Mouse (Mus musculus): ENCODE measurements around the gene Sycp2. TPM values are rescaled to one million over a fixed set of nuclear protein-coding genes. Genes with fewer than 3 reads are reported as not detected.
"Not testable (repeated sequence)": the region's sequence is repeated elsewhere in the genome, so short reads cannot be mapped to it uniquely, and the experiment has no call there.

The Sycp2 gene
- polyA plus RNA-seq, 1 experiment: 0.11 TPM

DNA sequence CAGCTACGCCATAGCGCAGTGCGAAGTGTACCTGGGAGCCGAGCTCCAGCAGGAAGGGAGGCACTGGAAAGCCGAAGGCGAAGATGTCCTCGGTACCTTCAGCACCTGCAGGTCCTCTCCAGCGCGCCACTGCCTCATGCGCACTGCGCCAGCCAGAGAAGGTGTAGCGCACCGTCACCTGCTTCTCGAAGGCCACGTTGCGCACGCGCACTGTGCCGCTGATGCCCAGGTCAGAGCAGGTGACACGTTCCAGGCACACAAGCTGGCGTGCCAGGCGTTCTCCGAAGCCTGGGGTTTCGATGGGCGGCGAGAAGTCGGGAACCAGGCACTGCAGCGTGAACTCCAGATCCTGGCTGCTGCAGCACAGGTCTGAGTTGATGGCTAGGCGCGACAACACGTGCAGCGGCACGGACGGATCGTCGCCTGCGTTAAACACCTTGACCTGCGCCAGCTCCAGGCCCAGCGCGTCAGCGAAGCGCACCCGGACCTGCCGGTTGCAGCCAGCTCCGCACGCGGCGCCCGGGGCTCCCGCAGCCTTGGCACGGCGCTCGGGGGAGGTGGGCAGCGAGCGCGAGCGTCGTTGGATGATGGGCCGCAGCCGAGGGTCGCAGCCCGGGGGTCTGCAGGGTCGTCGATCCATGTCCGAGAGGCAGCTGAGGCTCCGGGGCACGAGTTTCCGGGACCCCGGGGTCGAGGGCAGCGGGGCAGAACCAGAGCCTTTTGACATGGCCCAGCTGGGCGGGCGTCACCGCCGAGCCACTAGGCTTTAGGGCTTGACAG lies 6.2 kb upstream of the Sycp2 start:
- no peak for DNase-seq (ENCODE audit: low spot score)

DNA sequence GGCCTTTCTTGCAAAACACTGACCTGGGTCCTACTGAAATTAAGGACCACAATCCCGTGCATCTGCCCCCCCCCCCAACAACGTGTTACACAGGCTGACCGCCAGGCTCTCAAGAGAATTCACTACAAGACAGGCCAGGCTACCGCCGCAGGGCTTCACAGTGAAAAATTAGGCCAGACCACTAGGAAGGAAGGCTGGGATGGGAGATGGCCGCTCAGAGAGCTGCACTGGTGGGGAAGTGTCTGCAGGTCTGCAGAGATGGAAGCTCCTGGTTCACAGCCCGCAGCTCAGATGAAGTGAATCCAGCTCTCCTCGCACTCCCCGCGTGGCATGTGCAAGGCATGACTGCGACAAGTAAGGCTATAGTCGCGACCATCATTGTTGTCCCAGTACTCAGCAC lies 5.6 kb upstream of the Sycp2 start:
- DNase-seq (ENCODE audit: low spot score): no peak

DNA sequence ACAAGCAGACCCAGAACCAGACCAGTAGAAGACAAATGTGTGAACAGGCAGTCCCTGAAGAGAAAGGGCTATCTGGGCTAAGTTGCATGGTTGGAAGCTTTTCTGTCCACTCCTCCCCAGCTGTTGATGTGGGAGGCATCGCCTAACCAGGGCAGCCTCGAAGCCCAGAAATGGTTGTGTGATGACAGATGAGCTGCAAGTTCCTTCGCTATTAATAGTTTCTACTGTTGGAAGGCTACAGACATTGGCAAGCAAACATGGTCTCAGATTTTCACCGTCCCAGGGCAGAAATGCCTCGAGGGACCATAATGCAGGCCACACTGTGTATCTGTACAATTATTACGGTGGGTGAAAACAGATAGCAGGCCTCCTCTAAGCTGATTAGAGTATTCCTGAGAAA lies 5.1 kb upstream of the Sycp2 start:
- no peak for DNase-seq (ENCODE audit: low spot score)

DNA sequence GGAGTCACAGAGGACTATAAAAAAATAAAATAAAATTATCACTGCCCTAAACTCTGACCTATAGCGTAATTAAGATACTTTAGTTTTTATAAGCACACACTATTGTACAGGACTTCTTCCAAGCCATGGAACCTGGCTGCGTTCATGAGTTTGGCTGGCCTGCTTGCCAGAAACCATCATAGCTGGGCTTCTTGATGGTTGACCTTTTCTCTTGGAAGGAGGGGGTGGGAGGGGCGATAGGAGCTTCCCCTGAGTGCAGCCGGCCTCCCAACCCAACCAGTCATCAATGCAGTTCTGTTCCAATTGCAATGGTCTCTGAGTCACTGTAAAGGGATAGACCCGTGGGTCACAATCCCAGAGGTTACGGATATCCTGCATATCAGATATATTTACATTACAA lies 2.8 kb upstream of the Sycp2 start:
- DNase-seq (ENCODE audit: low spot score): no peak

DNA sequence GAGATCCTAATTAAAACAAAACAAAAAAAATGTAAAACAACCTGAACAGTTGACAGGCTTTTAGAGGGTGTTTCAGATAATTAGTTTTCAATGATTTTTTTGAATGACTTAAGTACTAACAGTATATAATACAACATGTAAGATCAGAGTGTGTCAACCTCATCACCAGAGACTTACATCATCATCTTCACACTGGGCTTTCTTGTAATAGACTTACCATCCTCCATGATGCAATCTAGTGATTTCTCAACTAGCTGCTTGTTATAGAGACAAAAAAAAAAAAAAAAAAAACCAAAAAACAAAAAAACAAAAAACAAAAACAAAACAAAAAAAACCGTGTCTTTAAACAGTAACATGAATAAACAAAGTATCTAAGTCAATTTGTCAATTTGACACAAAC lies 1.5 kb upstream of the Sycp2 start:
- DNase-seq (ENCODE audit: low spot score): no peak

DNA sequence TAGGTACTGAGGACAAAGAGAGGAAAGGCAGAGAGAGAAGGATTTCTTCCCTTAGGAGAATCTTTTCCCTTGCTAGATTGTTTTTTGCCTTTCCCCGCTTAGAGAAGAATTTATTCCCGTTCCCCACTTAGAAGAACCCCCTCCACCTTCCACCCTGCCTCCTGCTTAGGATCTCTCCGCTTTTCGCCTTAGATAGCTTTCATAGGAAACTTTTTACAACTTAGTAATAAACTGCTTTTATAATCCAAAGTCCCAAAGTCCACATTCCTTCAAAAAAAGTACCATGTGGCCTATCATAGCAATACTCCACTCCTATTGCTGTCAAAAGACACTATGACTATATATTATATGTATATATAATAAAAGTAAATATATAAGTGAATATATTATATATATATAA lies 64.9 kb downstream of the Sycp2 start:
- DNase-seq (ENCODE audit: low spot score): no peak

DNA sequence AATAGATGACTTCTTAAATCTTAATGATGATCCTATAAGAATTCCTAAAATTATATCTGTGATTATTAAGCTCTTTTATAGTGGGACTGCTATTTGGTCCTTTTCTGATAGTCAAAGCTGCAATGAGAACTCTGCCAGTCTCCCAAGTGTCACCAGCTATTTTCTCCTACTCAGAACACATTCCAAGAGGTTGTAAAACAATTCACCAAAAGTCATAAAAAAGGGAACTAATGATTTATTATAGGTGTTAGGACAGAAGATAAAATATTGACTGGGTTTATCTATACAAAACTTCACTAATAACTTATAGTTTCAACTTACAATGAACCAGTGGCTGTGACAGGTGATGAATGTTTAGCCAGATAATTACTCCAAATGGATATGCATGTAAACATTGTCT lies 65.4 kb downstream of the Sycp2 start:
- not testable (repeated sequence) for DNase-seq (ENCODE audit: low spot score)

DNA sequence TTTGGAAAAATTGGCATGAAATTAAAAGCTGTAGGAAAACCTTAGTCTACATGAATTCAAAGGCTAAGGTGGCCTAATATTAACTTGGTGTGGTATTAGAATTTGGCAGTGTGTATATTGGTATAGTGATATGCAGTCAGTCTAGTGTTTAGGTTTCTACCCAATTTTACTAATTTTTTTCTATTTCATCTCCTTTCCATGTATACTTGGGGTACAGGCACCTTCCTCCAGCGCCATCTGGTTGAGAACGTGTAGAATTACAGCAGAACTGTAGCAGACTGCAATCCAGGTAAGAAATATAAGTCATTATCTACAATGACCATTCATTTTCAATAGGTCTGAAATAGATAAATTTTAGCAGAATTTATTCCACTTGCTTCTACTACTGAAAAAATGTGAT lies 68.4 kb downstream of the Sycp2 start:
- DNase-seq (ENCODE audit: low spot score): no peak

DNA sequence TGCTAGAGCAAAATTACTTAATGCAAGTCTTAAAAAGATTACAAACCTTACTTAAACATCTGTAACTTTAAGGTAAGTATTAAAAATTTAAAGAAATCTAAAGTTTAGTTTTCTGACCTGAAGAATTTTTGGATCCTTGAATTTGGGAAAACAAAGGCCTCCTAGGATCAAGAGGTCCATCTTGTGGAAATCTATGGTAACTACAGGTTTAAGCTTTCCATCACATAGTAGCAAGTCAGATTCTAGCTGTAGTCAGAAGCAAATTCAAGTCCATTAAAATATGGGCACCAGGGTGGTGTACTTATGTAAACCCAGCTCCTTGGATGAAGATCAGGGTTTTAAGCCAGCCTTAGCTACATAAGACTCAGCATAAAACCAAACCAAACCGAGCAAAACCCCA lies 69.6 kb downstream of the Sycp2 start:
- DNase-seq (ENCODE audit: low spot score): no peak

DNA sequence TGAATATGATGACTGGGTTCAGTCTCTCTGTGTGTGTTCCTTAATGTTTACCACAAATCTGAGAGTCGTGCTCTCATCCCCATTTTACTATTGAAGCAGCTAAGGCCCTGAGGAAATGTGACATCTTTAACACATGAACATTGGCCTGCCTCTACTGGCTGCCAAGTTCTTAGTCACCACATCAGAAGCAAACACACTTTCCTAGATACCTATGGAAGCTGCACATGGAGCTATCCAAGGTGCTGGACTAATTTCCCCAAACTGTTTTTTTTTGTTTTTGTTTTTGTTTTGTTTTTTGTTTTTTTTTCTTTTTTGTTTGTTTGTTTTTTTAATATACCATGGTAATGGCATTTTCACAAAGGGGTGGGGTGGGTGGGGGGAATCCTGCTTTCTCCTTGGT lies 77.5 kb downstream of the Sycp2 start:
- no peak for DNase-seq (ENCODE audit: low spot score)

DNA sequence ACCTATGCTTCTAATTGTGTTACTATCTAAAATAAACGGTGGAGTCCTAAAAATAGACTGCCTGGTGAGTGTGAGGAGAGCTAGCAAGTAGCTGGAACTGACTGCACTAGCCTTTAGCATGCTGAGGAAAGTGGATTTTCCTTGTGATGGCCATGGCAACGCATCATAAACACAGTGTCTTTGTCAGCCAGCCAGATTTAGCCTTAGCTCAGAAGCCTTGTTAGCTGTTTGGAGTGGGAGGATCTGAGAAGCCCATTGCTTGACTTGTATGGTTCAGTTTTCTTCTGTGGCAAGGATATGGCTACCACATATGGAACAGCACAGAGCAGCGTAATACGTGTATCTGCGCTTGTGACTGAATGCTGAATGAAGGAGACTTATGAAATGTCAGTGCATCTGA lies 77.9 kb downstream of the Sycp2 start:
- DNase-seq (ENCODE audit: low spot score): no peak

DNA sequence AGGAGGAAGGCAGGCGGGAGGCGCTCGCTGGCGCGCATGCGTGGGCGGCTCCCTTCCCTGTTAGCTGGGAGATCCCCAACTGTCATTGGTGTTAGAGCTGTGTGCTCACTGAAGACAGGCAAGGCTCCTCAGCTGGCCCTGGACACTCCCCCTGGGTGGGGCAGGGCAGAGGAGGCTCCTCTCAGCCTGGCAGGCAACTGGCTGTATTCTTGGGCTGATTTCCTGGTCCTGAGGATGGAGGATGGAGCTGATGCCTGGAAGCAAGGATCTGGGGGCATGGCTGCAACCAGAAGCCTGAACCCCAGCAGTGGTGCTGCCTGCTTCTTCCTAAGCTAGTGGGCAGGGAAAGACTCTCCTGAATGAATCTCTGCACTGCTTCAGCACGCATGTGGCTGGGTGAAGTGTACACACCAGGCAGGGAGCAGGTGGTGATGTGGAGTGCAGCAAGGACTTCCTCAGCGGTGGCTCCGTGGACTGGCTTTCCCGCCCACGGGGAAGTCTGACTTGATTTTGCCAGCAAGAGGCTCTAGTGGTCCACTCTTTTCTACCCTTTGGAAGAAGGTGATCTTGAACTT lies 79.9 kb downstream of the Sycp2 start:
- no peak for DNase-seq (ENCODE audit: low spot score)

DNA sequence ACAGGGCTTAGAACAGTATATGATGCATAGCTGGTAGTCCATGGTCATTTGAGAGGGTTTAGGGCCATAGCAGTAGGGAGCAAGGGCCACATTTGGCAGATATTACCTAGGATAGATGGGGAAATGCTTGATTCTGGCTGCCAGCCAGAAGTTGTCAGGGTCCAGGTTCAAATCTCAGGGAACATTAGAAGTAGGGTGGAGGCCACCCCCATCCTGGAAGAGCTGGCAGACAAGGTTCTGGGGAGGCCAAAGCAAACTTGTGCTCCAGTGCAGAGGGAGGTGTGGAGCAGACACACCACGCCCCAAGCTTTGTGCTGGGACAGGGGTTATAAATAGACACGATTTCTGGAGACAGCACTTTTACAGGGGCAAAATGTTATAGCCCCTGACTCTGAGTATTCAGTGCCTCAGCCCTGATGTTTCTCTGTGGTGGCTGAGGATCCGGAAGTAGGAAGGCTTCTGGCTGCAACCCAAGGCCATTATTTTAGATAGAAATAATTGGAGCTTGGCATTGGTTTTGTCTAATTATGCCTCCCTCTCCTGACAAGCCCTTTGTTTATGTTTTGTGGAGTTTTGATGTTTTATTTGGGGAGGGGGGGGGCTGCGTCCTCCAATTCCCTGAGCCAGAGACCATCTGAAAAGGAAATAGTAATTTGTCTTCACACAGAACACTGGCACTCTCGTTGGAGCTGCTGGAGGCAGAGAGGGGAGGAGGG lies 80.6 kb downstream of the Sycp2 start:
- no peak for DNase-seq (ENCODE audit: low spot score)

DNA sequence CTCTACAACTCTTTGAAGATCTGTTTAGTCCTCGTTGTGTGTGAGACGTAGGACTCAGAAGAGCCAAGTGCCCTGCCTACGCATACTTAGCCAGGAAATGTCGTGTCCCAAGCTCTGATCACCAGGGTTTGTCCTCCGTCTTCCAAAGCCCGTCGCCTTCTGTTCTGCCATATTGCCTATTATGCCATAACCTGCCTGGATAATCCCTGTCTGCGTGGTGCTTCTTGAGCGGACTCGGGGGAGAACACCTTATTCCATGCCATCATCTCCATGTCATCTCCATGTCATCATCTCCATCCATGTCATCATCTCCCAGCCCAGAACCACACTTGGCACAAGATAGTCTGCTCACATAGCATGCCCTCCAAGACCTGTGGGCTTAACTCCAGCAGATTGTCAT lies 81.4 kb downstream of the Sycp2 start:
- DNase-seq (ENCODE audit: low spot score): no peak

DNA sequence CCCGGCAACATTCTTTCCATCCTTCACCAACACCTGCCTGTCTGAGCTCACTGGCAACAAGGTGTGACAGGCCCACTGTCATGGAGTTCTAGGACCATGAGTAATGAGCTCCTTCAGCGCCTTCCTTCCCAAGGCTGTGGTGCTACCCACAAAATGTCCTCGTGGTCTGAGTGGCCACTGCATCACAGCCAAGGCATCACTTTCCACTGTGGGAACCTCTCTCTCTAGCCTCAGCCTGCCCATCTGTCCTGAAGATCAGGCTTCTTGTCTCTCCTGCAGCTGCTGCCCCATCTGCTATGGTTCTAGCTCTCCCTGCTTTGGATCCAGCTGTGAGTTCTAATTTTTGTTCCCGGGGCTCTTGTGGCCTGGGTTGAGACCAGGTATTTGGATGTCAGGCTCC lies 82.7 kb downstream of the Sycp2 start:
- DNase-seq (ENCODE audit: low spot score): no peak

DNA sequence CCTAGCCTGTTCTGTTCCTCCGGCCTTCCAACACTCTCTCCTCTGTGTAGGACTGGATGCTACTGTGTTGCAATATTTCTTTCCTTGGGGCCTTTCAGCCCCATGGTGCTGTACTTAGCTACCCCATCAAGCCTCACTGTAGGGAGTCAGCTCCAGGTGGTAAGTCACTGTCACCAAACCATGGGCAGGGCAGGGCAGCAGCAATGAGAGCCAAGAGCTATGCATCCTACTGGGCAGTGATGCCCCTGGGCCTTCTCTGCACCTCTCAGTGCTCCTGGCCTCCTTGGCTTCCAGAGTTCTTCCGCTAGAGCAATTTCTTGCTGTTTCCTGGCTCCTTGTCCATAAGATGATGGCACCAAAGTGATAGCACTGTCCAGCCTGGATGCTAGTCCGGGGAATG lies 83.1 kb downstream of the Sycp2 start:
- DNase-seq (ENCODE audit: low spot score): no peak

DNA sequence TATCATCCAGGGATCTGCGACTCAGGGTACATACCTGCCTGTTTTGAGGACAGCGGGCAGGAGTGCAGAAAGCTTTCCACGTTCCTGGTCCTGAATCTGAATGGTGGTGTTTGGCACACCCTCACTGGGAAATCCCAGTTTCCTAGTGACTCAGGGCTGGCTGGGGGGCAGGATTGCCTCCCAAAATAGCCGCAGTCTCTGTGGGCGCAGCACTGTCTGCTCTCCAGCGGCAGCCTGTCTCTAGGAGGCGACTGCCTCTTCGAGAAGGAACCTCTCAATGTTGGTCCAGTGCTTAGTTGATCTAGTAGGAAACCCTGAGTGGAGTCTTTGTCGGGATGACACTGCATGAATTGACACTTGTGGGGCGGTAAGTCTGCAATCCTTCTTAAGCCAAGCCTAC lies 86.2 kb downstream of the Sycp2 start:
- no peak for DNase-seq (ENCODE audit: low spot score)

DNA sequence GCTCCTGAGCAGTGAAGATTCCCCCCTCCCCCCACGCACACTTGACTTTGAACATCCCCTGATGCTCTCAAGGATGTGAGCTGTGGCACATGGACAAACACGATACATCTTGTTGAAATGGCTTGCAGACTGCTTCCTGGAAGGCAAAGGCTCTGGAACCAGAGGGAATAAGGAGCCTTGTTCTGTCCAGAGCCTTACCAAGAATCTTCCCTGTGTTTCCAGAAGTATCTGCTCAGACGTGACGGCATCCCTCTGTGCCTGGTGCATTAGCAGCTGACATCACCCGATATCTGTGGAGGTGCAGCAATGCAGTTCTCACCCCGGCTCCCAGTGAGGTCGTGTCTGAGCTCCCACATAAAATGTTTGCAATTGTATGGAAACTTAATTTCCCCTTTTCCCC lies 87.7 kb downstream of the Sycp2 start:
- no peak for DNase-seq (ENCODE audit: low spot score)

DNA sequence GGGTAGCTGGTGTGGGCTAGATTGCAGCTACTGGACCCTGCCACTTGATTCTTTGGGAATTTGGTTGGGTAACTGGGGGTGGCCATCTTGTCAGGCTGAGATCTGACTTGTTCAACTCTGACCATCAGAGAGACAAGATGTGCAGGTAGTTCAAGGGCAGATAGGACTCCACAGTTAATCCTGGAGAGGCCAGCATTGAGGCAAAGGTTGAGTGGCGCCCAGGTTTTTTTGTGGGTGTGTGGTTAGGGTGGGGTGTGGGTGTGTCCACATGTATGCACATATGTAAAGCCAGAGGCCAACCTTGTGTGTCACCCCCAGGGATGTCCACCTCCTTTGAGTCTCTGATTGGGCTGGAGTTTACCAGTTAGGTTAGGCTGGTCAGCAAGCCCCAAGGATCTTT lies 91.2 kb downstream of the Sycp2 start:
- no peak for DNase-seq (ENCODE audit: low spot score)

DNA sequence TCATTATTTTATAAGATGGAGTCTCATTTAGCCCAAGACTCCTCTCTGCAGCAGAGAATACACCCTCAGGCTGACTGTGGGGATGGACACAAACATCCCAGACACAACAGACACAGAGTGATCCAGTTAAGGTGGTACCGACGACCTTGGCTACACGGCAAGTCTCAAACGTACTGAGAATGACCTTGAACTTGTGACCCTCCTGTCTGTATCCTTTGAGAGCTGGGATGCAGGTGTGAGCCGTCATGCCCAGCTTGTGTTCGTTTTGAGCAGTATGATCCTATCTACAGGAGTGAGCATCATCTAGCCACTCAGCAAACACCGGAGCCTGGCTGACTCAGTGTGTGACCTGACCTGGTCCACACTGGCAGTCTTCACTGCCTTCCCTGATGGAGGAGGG lies 93.9 kb downstream of the Sycp2 start:
- DNase-seq (ENCODE audit: low spot score): no peak

DNA sequence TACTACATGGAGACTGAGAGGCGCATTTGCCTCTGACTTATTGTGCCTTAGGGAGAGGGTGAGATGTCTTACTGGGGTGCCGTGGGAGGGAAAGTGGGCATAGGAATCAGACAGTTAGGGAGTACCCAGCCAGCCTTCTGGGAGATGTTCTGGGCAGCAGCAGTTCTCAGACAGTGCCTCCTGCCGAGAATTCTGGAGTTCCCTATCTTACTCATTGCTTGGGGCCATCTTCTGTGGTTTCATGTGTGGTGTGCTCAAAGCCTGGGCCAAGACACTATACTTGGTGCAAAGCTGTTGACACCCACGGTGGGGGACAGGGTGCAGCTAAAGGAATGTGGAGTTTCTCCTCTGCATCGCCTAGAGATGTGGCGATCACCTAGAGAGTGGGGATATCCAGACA lies 102.8 kb downstream of the Sycp2 start:
- no peak for DNase-seq (ENCODE audit: low spot score)

DNA sequence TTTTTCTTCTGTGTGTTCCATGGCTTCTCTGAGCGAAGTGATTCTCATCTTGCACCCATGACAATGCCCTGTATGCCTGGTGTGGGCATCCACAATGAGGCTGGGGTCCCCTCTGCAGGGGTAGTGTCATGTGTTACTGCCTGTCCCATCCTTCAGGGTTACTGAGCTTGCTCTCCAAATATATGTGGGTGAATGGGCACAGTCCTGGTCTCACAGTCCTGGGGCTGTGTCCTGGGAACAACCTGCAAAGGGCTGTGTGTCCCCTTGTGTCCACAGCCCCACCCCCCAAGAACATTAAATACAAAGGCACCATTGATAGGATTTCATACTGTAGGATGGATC lies 103.3 kb downstream of the Sycp2 start:
- DNase-seq (ENCODE audit: low spot score): no peak

DNA sequence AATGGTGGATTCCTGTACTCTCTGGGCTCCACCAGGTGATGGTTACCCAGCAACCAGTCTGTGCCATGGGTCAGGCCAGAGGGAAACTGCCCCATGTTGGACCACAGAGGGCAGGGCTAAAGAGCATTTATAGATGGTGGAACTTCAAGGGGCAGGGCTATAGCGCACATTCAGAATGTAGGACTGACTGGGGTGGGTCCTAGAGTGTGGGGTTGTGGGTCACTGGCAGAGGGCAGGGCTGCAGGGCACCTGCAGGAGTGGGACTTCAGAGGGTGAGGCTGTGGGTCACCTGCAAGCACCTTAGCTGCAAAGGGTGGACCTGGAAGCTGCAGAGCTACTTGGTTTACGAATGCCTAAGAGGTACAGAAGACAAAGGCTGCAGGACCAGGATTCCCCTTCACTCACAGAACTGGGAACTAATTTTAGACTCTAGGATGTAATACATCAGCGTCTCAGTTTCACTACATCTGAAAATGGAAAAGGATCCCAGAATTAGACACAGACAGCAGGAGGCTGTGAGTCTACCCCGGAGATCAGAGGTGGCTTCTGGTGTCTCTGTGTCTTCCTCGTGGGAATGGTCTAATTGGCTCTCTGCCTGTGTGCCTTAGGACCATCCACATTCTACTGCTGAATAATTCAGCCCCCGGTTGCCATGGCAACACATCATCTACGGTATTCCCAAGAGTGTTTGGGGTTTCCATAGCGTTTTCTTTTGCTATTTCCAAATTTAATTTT lies 103.9 kb downstream of the Sycp2 start:
- DNase-seq (ENCODE audit: low spot score): no peak
